Mouse (Mus musculus): Measurements from ENCODE around the gene Oser1. TPM values are rescaled to one million over a fixed set of nuclear protein-coding genes. Genes with fewer than 3 reads are reported as not detected.
A peak's percentile ranks its signal among the peaks of the same experiment; 100 is the strongest.
"Not testable (repeated sequence)": the region's sequence is repeated elsewhere in the genome, so short reads cannot be mapped to it uniquely, and the experiment has no call there.

Gene Oser1
- polyA plus RNA-seq, 1 experiment from 2014 or later = 85.1 TPM

GRCm38 (mm10) chr2:163419346-163420045 is 5.0 kb downstream of the Oser1 start:
- whole genome bisulfite sequencing = under 1% methylated on average over 71 of the region's 71 CpGs
- peak overlapping the region; percentile 88 for H3K9ac ChIP-seq (replicated peaks)
- H3K27ac ChIP-seq = peak overlapping the region; percentile 82
- H3K4me2 ChIP-seq = peak overlapping the region; percentile 77
- peaks cover 12% of the 10 kb centered on the region for H3K36me3 ChIP-seq
- ATAC-seq (ENCODE audit: insufficient number of reproducible peaks, insufficient read depth, low FRiP score, low TSS enrichment, low read depth) = peak; percentile 99
- peak overlapping the region; percentile 99 for H3K4me3 ChIP-seq (replicated peaks)
- H3K9me3 ChIP-seq = no peaks in the 10 kb centered on the region
- no peaks in the 10 kb centered on the region for H3K27me3 ChIP-seq
- peaks cover 19% of the 10 kb centered on the region for H3K4me1 ChIP-seq (replicated peaks)

- H3K9me3 ChIP-seq = no peaks in the 10 kb centered on the region
- peak overlapping the region; percentile 88 for H3K9ac ChIP-seq (replicated peaks)
- peak overlapping the region; percentile 77 for H3K4me2 ChIP-seq
- no peaks in the 10 kb centered on the region for H3K27me3 ChIP-seq
- H3K27ac ChIP-seq = peak overlapping the region; percentile 82
- peak overlapping the region; percentile 99 for H3K4me3 ChIP-seq (replicated peaks)
- peaks cover 16% of the 10 kb centered on the region for H3K36me3 ChIP-seq
- ATAC-seq (ENCODE audit: insufficient number of reproducible peaks, insufficient read depth, low FRiP score, low TSS enrichment, low read depth) = peak; percentile 8; the same call in 1 of the 2 replicates
- under 1% methylated on average over 50 of the region's 50 CpGs for WGBS
- H3K4me1 ChIP-seq (replicated peaks) = peaks cover 19% of the 10 kb centered on the region
Observed at GRCm38 (mm10) chr2:163418841-163419345, 5.6 kb downstream of the Oser1 start.

GRCm38 (mm10) chr2:163417830-163418229 is 6.7 kb downstream of the Oser1 start:
- Histone ChIP-seq H3K9ac (replicated peaks) (peak overlapping the region; percentile 88), H3K27me3 (no peaks in the 10 kb centered on the region), H3K4me1 (replicated peaks) (peaks cover 19% of the 10 kb centered on the region), H3K9me3 (no peaks in the 10 kb centered on the region), H3K27ac (no peak overlapping the region), H3K4me2 (peak overlapping the region; percentile 77), H3K4me3 (replicated peaks) (peak overlapping the region; percentile 99), H3K36me3 (peaks cover 19% of the 10 kb centered on the region)
- ATAC-seq (ENCODE audit: insufficient number of reproducible peaks, insufficient read depth, low FRiP score, low TSS enrichment, low read depth) = no peak

- H3K9ac ChIP-seq (replicated peaks) = no peak overlapping the region
- peaks cover 19% of the 10 kb centered on the region for H3K4me1 ChIP-seq (replicated peaks)
- H3K27ac ChIP-seq = no peak overlapping the region
- H3K9me3 ChIP-seq = no peaks in the 10 kb centered on the region
- ATAC-seq (ENCODE audit: insufficient number of reproducible peaks, insufficient read depth, low FRiP score, low TSS enrichment, low read depth) = no peak
- peaks cover 23% of the 10 kb centered on the region for H3K36me3 ChIP-seq
- no peak overlapping the region for H3K4me2 ChIP-seq
- H3K27me3 ChIP-seq = no peaks in the 10 kb centered on the region
- WGBS = 95% methylated on average over 6 of the region's 6 CpGs
- no peak overlapping the region for H3K4me3 ChIP-seq (replicated peaks)
Observed at GRCm38 (mm10) chr2:163417026-163417425, 7.5 kb downstream of the Oser1 start.

GRCm38 (mm10) chr2:163412846-163413590 is 11.5 kb downstream of the Oser1 start:
- Histone ChIP-seq H3K4me3 (replicated peaks) (no peak overlapping the region), H3K36me3 (peaks cover 59% of the 10 kb centered on the region)

GRCm38 (mm10) chr2:163412419-163412818 is 12.1 kb downstream of the Oser1 start:
- H3K4me2 ChIP-seq = no peak overlapping the region
- peaks cover 65% of the 10 kb centered on the region for H3K36me3 ChIP-seq
- 96% methylated on average over 4 of the region's 4 CpGs for WGBS
- H3K4me1 ChIP-seq (replicated peaks) = peaks cover 1% of the 10 kb centered on the region; the same call in 1 of the 2 replicates
- no peak overlapping the region for H3K27ac ChIP-seq
- ATAC-seq (ENCODE audit: insufficient number of reproducible peaks, insufficient read depth, low FRiP score, low TSS enrichment, low read depth) = no peak
- no peak overlapping the region for H3K4me3 ChIP-seq (replicated peaks)
- no peak overlapping the region for H3K9ac ChIP-seq (replicated peaks)
- no peaks in the 10 kb centered on the region for H3K27me3 ChIP-seq
- H3K9me3 ChIP-seq = no peaks in the 10 kb centered on the region

More at GRCm38 (mm10) chr2:163412846-163413590, 11.5 kb downstream of the Oser1 start:
- H3K27ac ChIP-seq = no peak overlapping the region
- no peaks in the 10 kb centered on the region for H3K27me3 ChIP-seq
- H3K4me2 ChIP-seq = no peak overlapping the region
- 94% methylated on average over 9 of the region's 9 CpGs for WGBS
- no peak for ATAC-seq (ENCODE audit: insufficient number of reproducible peaks, insufficient read depth, low FRiP score, low TSS enrichment, low read depth)
- no peaks in the 10 kb centered on the region for H3K9me3 ChIP-seq
- H3K4me1 ChIP-seq (replicated peaks) = peaks cover 7% of the 10 kb centered on the region
- H3K9ac ChIP-seq (replicated peaks) = no peak overlapping the region

GRCm38 (mm10) chr2:163411840-163412239 is 12.7 kb downstream of the Oser1 start:
- 86% methylated on average over 4 of the region's 4 CpGs for WGBS
- H3K27me3 ChIP-seq = no peaks in the 10 kb centered on the region
- no peak overlapping the region for H3K4me3 ChIP-seq (replicated peaks)
- H3K27ac ChIP-seq = no peak overlapping the region
- peaks cover 71% of the 10 kb centered on the region for H3K36me3 ChIP-seq
- no peak overlapping the region for H3K9ac ChIP-seq (replicated peaks)
- H3K4me1 ChIP-seq (replicated peaks) = no peaks in the 10 kb centered on the region
- H3K4me2 ChIP-seq = no peak overlapping the region
- ATAC-seq (ENCODE audit: insufficient number of reproducible peaks, insufficient read depth, low FRiP score, low TSS enrichment, low read depth) = no peak
- H3K9me3 ChIP-seq = no peaks in the 10 kb centered on the region

- H3K4me2 ChIP-seq; ATAC-seq (ENCODE audit: insufficient number of reproducible peaks, insufficient read depth, low FRiP score, low TSS enrichment, low read depth); H3K27ac ChIP-seq; H3K27me3 ChIP-seq; H3K9me3 ChIP-seq; H3K4me3 ChIP-seq (replicated peaks); H3K9ac ChIP-seq (replicated peaks); H3K4me1 ChIP-seq (replicated peaks): not testable (repeated sequence)
- peaks cover 72% of the 10 kb centered on the region for H3K36me3 ChIP-seq
- WGBS = 93% methylated on average over 3 of the region's 3 CpGs
Observed at GRCm38 (mm10) chr2:163411344-163411743, 13.2 kb downstream of the Oser1 start.

- H3K4me2 ChIP-seq = no peak overlapping the region
- H3K4me3 ChIP-seq (replicated peaks) = no peak overlapping the region
- no peaks in the 10 kb centered on the region for H3K27me3 ChIP-seq
- no peak overlapping the region for H3K9ac ChIP-seq (replicated peaks)
- H3K27ac ChIP-seq = no peak overlapping the region
- H3K4me1 ChIP-seq (replicated peaks) = no peaks in the 10 kb centered on the region
- 88% methylated on average over 3 of the region's 3 CpGs for WGBS
- H3K36me3 ChIP-seq = peaks cover 77% of the 10 kb centered on the region
- ATAC-seq (ENCODE audit: insufficient number of reproducible peaks, insufficient read depth, low FRiP score, low TSS enrichment, low read depth) = no peak
- H3K9me3 ChIP-seq = no peaks in the 10 kb centered on the region
Observed at GRCm38 (mm10) chr2:163410211-163410610, 14.3 kb downstream of the Oser1 start.

- H3K36me3 ChIP-seq = peaks cover 41% of the 10 kb centered on the region
- H3K4me2 ChIP-seq = no peak overlapping the region
- WGBS = 86% methylated on average over 8 of the region's 8 CpGs
- H3K4me1 ChIP-seq (replicated peaks) = no peaks in the 10 kb centered on the region
- no peak overlapping the region for H3K9ac ChIP-seq (replicated peaks)
- ATAC-seq (ENCODE audit: insufficient number of reproducible peaks, insufficient read depth, low FRiP score, low TSS enrichment, low read depth) = no peak
- no peak overlapping the region for H3K4me3 ChIP-seq (replicated peaks)
- H3K27ac ChIP-seq = no peak overlapping the region
- no peaks in the 10 kb centered on the region for H3K27me3 ChIP-seq
- no peaks in the 10 kb centered on the region for H3K9me3 ChIP-seq
Observed at GRCm38 (mm10) chr2:163404037-163404815, 20.3 kb downstream of the Oser1 start.

- H3K9ac ChIP-seq (replicated peaks) = no peak overlapping the region
- no peaks in the 10 kb centered on the region for H3K9me3 ChIP-seq
- 0 out of 2 replicates have a peak, but pooled peaks cover 6% of the 10 kb centered on the region for H3K27me3 ChIP-seq
- no peak overlapping the region for H3K4me2 ChIP-seq
- no peak overlapping the region for H3K4me3 ChIP-seq (replicated peaks)
- WGBS = 13% methylated on average over 8 of the region's 8 CpGs
- no peak overlapping the region for H3K27ac ChIP-seq
- peaks cover 15% of the 10 kb centered on the region for H3K4me1 ChIP-seq (replicated peaks)
- ATAC-seq (ENCODE audit: insufficient number of reproducible peaks, insufficient read depth, low FRiP score, low TSS enrichment, low read depth) = no peak
- H3K36me3 ChIP-seq = peaks cover 16% of the 10 kb centered on the region
Observed at GRCm38 (mm10) chr2:163401221-163401620, 23.3 kb downstream of the Oser1 start.

All from limb, embryonic 12.5 days (tissue).